Mouse (Mus musculus) liver, embryonic 12.5 days (tissue): Measurements from ENCODE around the gene Akap13. TPM values are rescaled to one million over a fixed set of nuclear protein-coding genes. Genes with fewer than 3 reads are reported as not detected.
A peak's percentile ranks its signal among the peaks of the same experiment; 100 is the strongest.

Source experiments
- ATAC-seq: fragments of 200-750 bp; cut with Nextera tagmentation; 2 replicates; pipeline ENCODE4 v1.8.0; 2017; ENCODE audit warnings: moderate number of reproducible peaks, mild to moderate bottlenecking, moderate library complexity
- H3K27ac ChIP-seq: fragments of 300-500 bp; sonication (generic); 2 replicates; pipeline ENCODE4 v1.5.1; 2016; ENCODE audit warnings: mild to moderate bottlenecking
- H3K27me3 ChIP-seq: fragments of 300-500 bp; sonication (generic); replicated peaks from 2 replicates; pipeline ENCODE4 v1.6.1; 2016; ENCODE audit warnings: mild to moderate bottlenecking, moderate library complexity
- H3K36me3 ChIP-seq: fragments of 300-500 bp; sonication (generic); 2 replicates; pipeline ENCODE4 v1.6.1; 2016; ENCODE audit warnings: mild to moderate bottlenecking, moderate library complexity
- H3K4me1 ChIP-seq: fragments of 300-500 bp; sonication (generic); 2 replicates; pipeline ENCODE4 v1.6.1; 2016
- H3K4me2 ChIP-seq: fragments of 300-500 bp; sonication (generic); 2 replicates; pipeline ENCODE4 v1.6.1; 2016; ENCODE audit warnings: mild to moderate bottlenecking, moderate library complexity
- H3K4me3 ChIP-seq: fragments of 300-500 bp; sonication (generic); 2 replicates; pipeline ENCODE4 v1.5.1; 2016; ENCODE audit warnings: mild to moderate bottlenecking, moderate library complexity
- H3K9ac ChIP-seq: fragments of 300-500 bp; sonication (generic); 2 replicates; pipeline ENCODE4 v1.6.1; 2016; ENCODE audit warnings: mild to moderate bottlenecking, moderate library complexity
- H3K9me3 ChIP-seq: fragments of 300-500 bp; sonication (generic); replicated peaks from 2 replicates; pipeline ENCODE4 v1.6.1; 2016; ENCODE audit warnings: mild to moderate bottlenecking, moderate library complexity
- WGBS: fragments of 180-500 bp; shearing (Covaris S2); methylation state at CpG from one replicate; pipeline ENCODE4 v1.1.7; 2016; ENCODE audit not compliant: insufficient replicate concordance; 5-methylcytosine and 5-hydroxymethylcytosine counted together
- polyA plus RNA-seq: library from polyadenylated mRNA; unstranded; fragments of >200 nt; fragmentation: Nextera tagmentation; extraction: Ambion mirVana; gene quantifications from 2 replicates; pipeline ENCODE4 v1.2.1, GENCODE M21; 2016

Gene Akap13
- polyA plus RNA-seq, 1 experiment from 2014 or later = 37.9 TPM

DNA sequence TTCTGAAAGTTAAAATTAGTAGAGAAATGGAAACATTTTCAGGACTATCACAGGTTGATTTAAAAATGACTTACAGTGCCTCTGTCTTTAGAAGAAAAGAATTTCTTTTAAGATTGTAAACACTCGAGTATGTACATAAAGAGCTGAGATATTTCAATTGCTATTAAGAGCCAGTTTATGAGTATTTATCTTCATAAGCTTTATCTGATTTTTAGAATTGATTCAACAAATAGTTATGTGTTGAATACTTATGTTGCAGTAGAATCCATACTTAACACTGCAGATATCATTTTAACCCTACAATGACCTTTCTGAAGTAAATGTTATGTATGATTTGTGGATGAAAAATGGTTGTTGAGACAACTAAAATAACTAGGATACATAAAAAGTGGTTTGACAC, 136.6 kb downstream of the Akap13 start:
- ATAC-seq = no peak
- Histone ChIP-seq H3K27me3 (no peaks in the 10 kb centered on the region), H3K4me2 (no peak overlapping the region), H3K9me3 (no peaks in the 10 kb centered on the region), H3K4me3 (no peak overlapping the region), H3K36me3 (peaks cover 5% of the 10 kb centered on the region), H3K9ac (no peak overlapping the region), H3K4me1 (peaks cover 73% of the 10 kb centered on the region), H3K27ac (no peak overlapping the region)
- 52% methylated on average over 1 of the region's 1 CpGs for WGBS

DNA sequence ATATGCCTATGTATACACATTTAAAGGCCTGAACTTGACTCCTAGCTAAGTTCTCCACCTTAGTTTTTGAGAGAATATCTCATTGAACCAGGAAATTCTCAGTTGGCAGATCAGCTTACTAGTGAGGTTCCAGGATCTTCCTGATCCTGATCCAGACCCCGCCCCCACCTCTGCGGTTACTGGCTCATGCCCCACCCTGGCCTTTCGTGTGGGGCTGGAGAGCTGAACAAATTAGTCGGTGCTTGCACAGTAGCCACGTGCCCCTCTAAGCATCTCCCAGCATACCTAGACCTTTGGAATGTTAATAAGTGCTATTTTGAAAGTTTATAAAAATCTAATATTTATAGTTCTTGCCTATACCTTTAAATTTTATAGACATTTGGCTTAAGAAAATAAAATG, 139.5 kb downstream of the Akap13 start:
- Histone ChIP-seq H3K27me3 (no peaks in the 10 kb centered on the region), H3K9ac (no peak overlapping the region), H3K4me3 (no peak overlapping the region), H3K27ac (peak overlapping the region; percentile 62; the same call in 1 of the 2 replicates), H3K4me1 (peaks cover 61% of the 10 kb centered on the region), H3K9me3 (no peaks in the 10 kb centered on the region), H3K36me3 (peaks cover 5% of the 10 kb centered on the region), H3K4me2 (peak overlapping the region; percentile 41)
- 20% methylated on average over 5 of the region's 5 CpGs for whole genome bisulfite sequencing
- ATAC-seq = peak; percentile 85

DNA sequence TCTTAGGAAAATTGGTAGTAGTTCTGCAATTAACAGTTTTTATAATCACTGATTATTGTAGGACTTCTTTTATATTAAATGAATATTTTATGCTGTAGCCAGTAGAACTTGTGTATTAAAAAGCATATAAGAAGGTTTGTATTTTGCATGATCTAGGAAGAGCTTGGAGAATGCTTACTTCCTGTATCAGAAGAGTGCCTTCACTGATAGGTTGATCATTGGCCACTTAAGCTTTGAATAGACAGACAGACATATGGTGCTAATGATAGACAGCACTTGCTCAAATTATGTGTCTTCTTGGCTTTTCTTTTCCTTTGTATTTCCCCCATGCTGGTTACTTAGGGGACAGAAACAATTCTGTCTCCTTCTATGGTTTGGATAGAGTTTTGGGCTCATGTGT, 139.9 kb downstream of the Akap13 start:
- no peaks in the 10 kb centered on the region for H3K9me3 ChIP-seq
- peaks cover 5% of the 10 kb centered on the region for H3K36me3 ChIP-seq
- no peaks in the 10 kb centered on the region for H3K27me3 ChIP-seq
- H3K4me2 ChIP-seq = peak overlapping the region; percentile 64
- H3K4me1 ChIP-seq = peaks cover 58% of the 10 kb centered on the region
- H3K9ac ChIP-seq = no peak overlapping the region
- peak; percentile 69 for ATAC-seq
- 0 out of 2 replicates have a peak overlapping the region, but pooled peaks have one; percentile 27 for H3K4me3 ChIP-seq
- peak overlapping the region; percentile 84 for H3K27ac ChIP-seq

DNA sequence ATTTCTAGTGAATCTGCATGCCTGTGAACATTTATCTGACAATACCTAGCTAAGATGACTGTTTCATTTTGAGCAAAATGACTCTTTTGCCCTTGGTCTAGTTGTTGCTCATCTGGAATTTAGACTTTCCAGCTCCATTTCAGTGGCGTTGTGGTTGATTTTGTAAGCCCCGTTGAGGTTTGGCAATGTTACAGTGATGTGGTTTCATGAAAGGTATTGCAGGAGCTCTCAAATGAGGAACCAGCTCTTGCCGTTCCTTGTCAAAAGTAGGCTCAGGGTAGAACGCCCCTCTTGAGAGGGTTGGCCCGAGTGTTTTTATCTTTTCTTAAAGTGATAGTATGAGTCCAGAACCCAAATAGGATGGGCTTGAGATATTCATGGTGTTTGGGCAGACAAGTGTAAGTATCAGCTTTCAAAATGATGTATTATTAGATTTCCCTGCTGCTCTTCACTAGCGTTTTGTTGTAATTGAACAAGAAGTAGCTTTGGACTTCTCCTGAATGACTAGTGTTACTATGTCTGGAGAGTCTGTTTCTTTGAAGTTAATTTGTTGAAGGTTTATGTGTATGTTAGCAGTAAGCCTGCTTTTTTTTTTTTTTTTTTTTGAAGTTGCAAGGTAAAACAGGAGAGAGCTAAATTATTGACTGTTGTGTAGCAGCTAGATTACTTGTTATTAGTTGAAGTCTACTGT, 140.9 kb downstream of the Akap13 start:
- WGBS = 15% methylated on average over 6 of the region's 6 CpGs
- Histone ChIP-seq H3K9ac (peak overlapping the region; percentile 57), H3K9me3 (no peaks in the 10 kb centered on the region), H3K36me3 (peaks cover 2% of the 10 kb centered on the region), H3K4me1 (peaks cover 55% of the 10 kb centered on the region), H3K4me2 (peak overlapping the region; percentile 64), H3K27me3 (no peaks in the 10 kb centered on the region), H3K4me3 (peak overlapping the region; percentile 27), H3K27ac (peak overlapping the region; percentile 84)
- ATAC-seq = peak; percentile 72

DNA sequence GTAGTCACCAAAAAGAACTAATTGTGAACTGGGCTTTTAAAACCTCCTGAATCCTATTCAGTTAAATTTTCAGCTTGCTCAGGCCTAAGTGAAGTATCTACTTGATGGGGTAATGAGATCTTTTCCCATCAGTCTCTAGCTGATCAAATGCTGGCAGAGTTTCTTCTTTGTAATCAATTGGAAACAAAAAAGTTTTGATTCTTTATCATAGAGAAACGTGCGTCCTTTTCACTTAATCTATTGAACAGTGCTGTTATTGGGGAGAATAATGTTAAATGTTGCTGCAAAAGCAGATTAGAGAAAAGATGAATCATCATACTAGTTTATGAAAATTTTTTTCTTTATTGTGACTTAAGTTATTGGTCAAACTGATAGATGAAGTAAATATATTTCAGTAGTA, 142.5 kb downstream of the Akap13 start:
- H3K36me3 ChIP-seq = peaks cover 4% of the 10 kb centered on the region; the same call in 1 of the 2 replicates
- no peaks in the 10 kb centered on the region for H3K27me3 ChIP-seq
- 21% methylated on average over 2 of the region's 2 CpGs for WGBS
- peak overlapping the region; percentile 60; the same call in 1 of the 2 replicates for H3K27ac ChIP-seq
- no peak overlapping the region for H3K4me3 ChIP-seq
- no peak overlapping the region for H3K9ac ChIP-seq
- peak; percentile 63 for ATAC-seq
- no peaks in the 10 kb centered on the region for H3K9me3 ChIP-seq
- peak overlapping the region; percentile 16; the same call in 1 of the 2 replicates for H3K4me2 ChIP-seq
- peaks cover 42% of the 10 kb centered on the region for H3K4me1 ChIP-seq

DNA sequence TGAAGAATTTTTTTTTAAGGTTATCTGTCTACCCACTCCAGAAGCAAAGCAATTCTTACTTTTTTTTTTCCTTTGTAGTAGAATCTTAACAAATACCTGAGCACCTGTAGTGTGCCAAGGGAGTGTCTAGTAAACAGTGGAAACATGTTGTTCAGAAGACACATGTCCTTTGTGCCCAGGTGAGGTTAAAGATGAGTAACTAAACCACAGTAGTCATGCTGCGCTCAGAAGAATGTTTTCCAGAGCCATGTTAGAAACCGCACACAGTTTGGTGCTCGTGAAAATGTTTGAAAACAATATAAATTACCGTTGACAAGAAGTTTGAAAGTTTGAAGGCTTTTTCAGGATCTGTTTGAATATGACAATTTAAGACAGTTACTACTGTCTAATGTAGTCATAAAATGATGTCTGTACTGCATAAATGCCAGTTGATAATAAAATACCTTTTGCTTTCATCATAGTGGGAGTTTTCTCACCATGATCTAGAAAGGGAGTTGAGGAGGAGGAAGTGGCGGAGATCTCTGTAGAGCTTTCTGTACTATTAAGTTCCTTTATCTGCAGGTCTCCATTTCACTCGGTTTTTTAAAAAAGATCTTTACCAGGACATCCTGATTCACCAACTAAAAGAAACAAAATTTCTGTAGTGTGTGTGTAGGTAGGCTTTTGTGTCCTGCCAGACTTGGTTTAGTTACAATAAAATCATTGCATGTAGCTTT, 145.2 kb downstream of the Akap13 start:
- Histone ChIP-seq H3K27ac (no peak overlapping the region), H3K9me3 (no peaks in the 10 kb centered on the region), H3K9ac (no peak overlapping the region), H3K4me1 (peaks cover 25% of the 10 kb centered on the region), H3K36me3 (peaks cover 20% of the 10 kb centered on the region), H3K4me3 (no peak overlapping the region), H3K4me2 (no peak overlapping the region), H3K27me3 (no peaks in the 10 kb centered on the region)
- WGBS = 70% methylated on average over 6 of the region's 6 CpGs
- ATAC-seq = no peak

DNA sequence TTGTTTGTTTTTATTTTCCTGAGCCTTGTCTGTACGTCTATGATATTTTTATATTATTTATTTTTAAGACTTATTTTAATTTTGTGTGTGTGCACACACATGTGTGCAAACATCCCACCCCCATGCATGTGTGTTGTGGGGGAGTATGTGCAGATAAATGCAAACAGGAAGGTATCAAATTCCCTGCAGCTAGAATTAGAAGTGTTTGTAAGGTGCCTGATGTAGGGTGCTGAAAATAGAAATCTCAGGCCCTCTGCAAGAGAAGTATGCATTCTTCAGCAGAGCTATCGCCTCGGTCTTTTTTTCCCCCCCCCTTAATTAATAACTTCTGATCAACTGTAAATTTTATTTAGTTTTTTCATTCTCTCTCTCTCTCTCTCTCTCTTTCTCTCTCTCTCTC, 151.9 kb downstream of the Akap13 start:
- no peaks in the 10 kb centered on the region for H3K27me3 ChIP-seq
- no peak overlapping the region for H3K27ac ChIP-seq
- no peaks in the 10 kb centered on the region for H3K9me3 ChIP-seq
- ATAC-seq = no peak
- peaks cover 40% of the 10 kb centered on the region for H3K4me1 ChIP-seq
- peaks cover 53% of the 10 kb centered on the region for H3K36me3 ChIP-seq
- no peak overlapping the region for H3K4me3 ChIP-seq
- H3K4me2 ChIP-seq = no peak overlapping the region
- WGBS = 69% methylated on average over 3 of the region's 3 CpGs
- no peak overlapping the region for H3K9ac ChIP-seq

DNA sequence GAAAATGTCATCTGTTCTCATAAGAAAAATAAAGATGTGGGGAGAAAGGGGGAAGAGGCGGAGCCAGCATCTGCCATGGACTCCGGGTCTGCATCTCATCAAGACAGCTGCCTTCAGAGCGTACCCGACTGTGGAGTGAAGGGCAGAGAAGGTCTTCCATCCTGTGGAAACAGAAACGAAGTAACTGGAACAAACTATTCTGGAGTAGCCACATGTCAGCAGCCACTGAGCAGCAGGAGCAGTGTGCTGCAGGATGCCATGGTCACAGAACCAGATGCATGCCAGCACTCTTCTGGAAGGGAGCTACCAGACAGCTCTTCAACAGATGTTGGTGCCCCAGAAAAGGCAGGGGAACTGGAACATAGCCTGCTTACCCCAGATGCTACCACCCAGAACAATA, 153.4 kb downstream of the Akap13 start:
- Histone ChIP-seq H3K36me3 (peaks cover 41% of the 10 kb centered on the region), H3K9me3 (no peaks in the 10 kb centered on the region), H3K27me3 (no peaks in the 10 kb centered on the region), H3K9ac (peak overlapping the region; percentile 23; the same call in 1 of the 2 replicates), H3K27ac (peak overlapping the region; percentile 95), H3K4me2 (no peak overlapping the region), H3K4me3 (no peak overlapping the region), H3K4me1 (peaks cover 50% of the 10 kb centered on the region)
- no peak for ATAC-seq
- 71% methylated on average over 5 of the region's 5 CpGs for WGBS

DNA sequence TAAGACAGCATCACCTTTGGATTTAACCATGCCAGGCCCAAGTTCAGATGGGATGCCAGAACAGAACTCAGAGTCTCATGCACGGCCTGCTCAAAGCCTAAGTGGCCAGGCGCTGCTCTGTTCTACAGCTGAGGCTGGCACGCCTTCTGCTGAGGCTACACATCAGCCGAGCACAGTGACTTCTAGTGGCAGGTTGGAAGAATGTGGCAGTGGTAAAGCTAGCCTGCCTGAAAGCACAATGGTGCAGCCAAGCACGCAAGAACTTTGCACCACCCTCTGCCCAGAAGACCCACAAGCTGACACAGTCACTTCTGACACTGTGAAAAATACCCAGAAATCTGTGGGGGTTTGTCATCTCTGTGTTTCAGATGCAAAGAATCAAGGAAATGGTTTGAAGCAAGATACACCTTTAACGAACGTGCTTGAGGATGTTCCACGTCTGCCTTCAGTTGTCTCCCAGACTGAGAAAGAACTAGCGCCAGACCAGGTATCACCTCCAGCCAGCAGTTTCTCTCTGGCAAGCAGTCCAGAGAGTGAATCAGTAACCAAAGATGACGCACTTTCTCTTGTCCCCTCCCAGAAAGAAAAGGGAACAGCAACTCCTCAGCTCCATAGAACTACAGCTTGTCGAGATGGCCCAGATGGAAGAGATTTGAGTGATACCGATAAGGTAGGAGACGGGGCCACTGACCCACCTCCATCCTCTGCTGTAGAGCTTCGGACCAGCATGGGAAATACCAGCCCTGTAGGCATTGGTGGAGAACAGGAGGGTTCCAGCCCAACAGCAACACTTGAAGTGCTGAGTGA, 154.3 kb downstream of the Akap13 start:
- ATAC-seq = no peak
- Histone ChIP-seq H3K4me2 (peak overlapping the region; percentile 59), H3K36me3 (peaks cover 34% of the 10 kb centered on the region), H3K9ac (peak overlapping the region; percentile 32), H3K4me3 (0 out of 2 replicates have a peak overlapping the region, but pooled peaks have one; percentile 20), H3K9me3 (no peaks in the 10 kb centered on the region), H3K27ac (peak overlapping the region; percentile 95), H3K4me1 (peaks cover 59% of the 10 kb centered on the region), H3K27me3 (no peaks in the 10 kb centered on the region)
- WGBS = 71% methylated on average over 14 of the region's 14 CpGs

DNA sequence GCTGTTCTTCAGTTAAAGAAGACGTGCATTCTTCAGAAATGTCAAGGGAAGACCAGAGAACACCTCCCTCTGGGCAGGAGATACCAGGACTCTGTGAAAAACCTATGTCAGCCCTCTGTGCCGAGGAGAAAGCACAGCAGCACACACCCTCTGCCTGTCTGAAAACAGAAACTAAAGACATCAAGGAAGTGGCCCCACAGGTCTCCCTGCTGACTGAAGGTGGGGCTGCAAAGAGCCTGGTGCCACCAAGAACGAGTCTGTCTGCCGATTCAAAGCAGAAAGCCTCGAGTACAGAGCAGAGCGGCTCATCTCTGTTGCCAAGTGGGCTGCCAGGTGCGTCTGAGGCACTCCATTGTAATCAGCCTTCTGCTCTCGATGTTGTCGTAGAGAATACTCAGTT, 155.1 kb downstream of the Akap13 start:
- Histone ChIP-seq H3K27ac (peak overlapping the region; percentile 95), H3K4me3 (peak overlapping the region; percentile 20; the same call in 1 of the 2 replicates), H3K4me2 (peak overlapping the region; percentile 59), H3K36me3 (peaks cover 41% of the 10 kb centered on the region), H3K27me3 (no peaks in the 10 kb centered on the region), H3K4me1 (peaks cover 66% of the 10 kb centered on the region), H3K9ac (peak overlapping the region; percentile 32), H3K9me3 (no peaks in the 10 kb centered on the region)
- 42% methylated on average over 9 of the region's 9 CpGs for WGBS
- peak; percentile 49 for ATAC-seq

DNA sequence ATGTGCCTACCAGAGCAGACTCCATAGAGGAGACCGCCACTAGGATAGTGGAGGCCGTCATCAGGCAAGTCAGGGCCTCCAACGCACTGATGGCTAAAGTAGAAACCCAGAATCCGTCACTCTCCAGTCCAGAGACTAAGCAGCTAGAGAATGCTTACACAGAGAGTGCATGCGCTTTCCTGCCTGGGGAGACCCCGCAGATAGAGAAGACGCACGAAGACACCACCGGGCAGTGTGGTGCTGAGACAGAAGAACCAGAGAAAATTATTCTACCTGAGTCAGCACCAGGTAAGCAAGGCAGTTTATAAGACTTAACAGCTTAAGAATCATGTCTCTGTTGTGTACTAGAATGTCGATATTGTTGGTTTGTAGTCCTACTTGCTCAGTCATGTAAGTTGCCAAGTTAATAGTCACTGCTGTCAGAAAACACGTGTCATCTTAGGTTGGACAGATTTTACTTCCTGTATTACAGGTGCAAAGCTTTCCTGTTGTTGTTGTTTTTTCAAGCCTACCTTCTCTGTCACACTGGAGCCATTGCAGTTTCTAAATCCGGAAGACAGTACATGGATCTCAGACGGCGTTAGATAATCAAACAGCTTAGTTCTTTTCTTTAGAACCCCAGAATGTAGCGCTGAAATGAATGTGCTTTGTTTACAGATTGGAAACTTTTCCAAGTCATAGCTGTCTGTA, 156.1 kb downstream of the Akap13 start:
- peak overlapping the region; percentile 67 for H3K4me3 ChIP-seq
- ATAC-seq = no peak
- no peaks in the 10 kb centered on the region for H3K27me3 ChIP-seq
- peak overlapping the region; percentile 54 for H3K9ac ChIP-seq
- peak overlapping the region; percentile 95 for H3K27ac ChIP-seq
- peaks cover 51% of the 10 kb centered on the region for H3K36me3 ChIP-seq
- H3K4me1 ChIP-seq = peaks cover 75% of the 10 kb centered on the region
- H3K4me2 ChIP-seq = peak overlapping the region; percentile 59
- 58% methylated on average over 15 of the region's 15 CpGs for WGBS
- no peaks in the 10 kb centered on the region for H3K9me3 ChIP-seq
